Mouse (Mus musculus): ENCODE results near the gene Pla2g15. TPM values are rescaled to one million over a fixed set of nuclear protein-coding genes. Genes with fewer than 3 reads are reported as not detected.

The Pla2g15 gene
- total and polyA plus RNA-seq, 3 experiments = 4.0 to 9.4 TPM; not detected in 1

- DNase-seq (ENCODE audit: low read depth, low spot score) = no peak
- H3K9ac ChIP-seq (ENCODE audit: control insufficient read depth, low read depth, low read length, poor library complexity, severe bottlenecking) = peak overlapping the region; percentile 76
- peaks cover 2% of the 10 kb centered on the region; the same call in 1 of the 2 replicates for H3K79me2 ChIP-seq (ENCODE audit: control insufficient read depth, insufficient read depth, low read length, poor library complexity)
- peaks cover 0 to 20% of the 10 kb centered on the region in 2 experiments; a peak in 2 of 4 replicates for H3K36me3 ChIP-seq (ENCODE audit: control insufficient read depth in 1 of 2, insufficient read depth in 2 of 2, low read length in 2 of 2)
- H3K4me3 ChIP-seq (ENCODE audit: control insufficient read depth in 1 of 2, insufficient read depth in 1 of 2, low read depth in 2 of 2, low read length in 2 of 2) = peak overlapping the region; percentile 59 to 87
- H3K27ac ChIP-seq (ENCODE audit: control insufficient read depth, low read depth, low read length) = no peak overlapping the region
- TF ChIP-seq RAD21 (IDR thresholded peaks at IDR 0.05; ENCODE audit: low read depth, low read length) = no peak
- TF ChIP-seq NRF1 (IDR thresholded peaks at IDR 0.05; ENCODE audit: insufficient read depth, low read depth, low read length, poor library complexity, severe bottlenecking) = no peak
- TF ChIP-seq USF1 (IDR thresholded peaks at IDR 0.05; ENCODE audit: low read depth, low read length) = no peak
- no peak for TF ChIP-seq MAFK (IDR thresholded peaks at IDR 0.05; ENCODE audit: borderline replicate concordance, low read depth, low read length)
- no peak for TF ChIP-seq TAL1 (IDR thresholded peaks at IDR 0.05; ENCODE audit: low read length)
- no peak for TF ChIP-seq SMC3 (IDR thresholded peaks at IDR 0.05; ENCODE audit: low read depth, low read length)
- TF ChIP-seq POLR2AphosphoS2 (IDR thresholded peaks at IDR 0.05; ENCODE audit: low read length) = no peak
- TF ChIP-seq BHLHE40 (IDR thresholded peaks at IDR 0.05; ENCODE audit: borderline replicate concordance, low read depth, low read length) = no peak
- TF ChIP-seq CHD1 (IDR thresholded peaks at IDR 0.05; ENCODE audit: low read depth, low read length) = no peak
- no peak for TF ChIP-seq MAX (IDR thresholded peaks at IDR 0.05; ENCODE audit: low read length)
- TF ChIP-seq E2F4 (IDR thresholded peaks at IDR 0.05; ENCODE audit: borderline replicate concordance, low read depth, low read length) = no peak
- TF ChIP-seq TCF12 (IDR thresholded peaks at IDR 0.05; ENCODE audit: low read depth, low read length) = no peak
- TF ChIP-seq CTCF (IDR thresholded peaks at IDR 0.05 in 2 of 3, conservative IDR thresholded peaks at IDR 0.05 in 1 of 3; ENCODE audit: control insufficient read depth in 1 of 3, insufficient read depth in 1 of 3, low read depth in 2 of 3, low read length in 3 of 3, poor library complexity in 1 of 3, severe bottlenecking in 1 of 3) = no peak
- TF ChIP-seq ELF1 (IDR thresholded peaks at IDR 0.05; ENCODE audit: low read depth, low read length) = no peak
- H3K27me3 ChIP-seq (ENCODE audit: control insufficient read depth in 1 of 2, insufficient read depth in 2 of 2, low read length in 2 of 2) = no peaks in the 10 kb centered on the region
- H3K9me3 ChIP-seq (replicated peaks; ENCODE audit: insufficient read depth, low read length) = no peaks in the 10 kb centered on the region
- H3K4me1 ChIP-seq (ENCODE audit: control insufficient read depth in 1 of 2, insufficient read depth in 2 of 2, low read length in 2 of 2) = peaks cover 0 to 26% of the 10 kb centered on the region in 2 experiments; a peak in 3 of 4 replicates
Observed at GRCm38 (mm10) chr8:106151041-106151440, 842 bp downstream of the Pla2g15 start.

DNA sequence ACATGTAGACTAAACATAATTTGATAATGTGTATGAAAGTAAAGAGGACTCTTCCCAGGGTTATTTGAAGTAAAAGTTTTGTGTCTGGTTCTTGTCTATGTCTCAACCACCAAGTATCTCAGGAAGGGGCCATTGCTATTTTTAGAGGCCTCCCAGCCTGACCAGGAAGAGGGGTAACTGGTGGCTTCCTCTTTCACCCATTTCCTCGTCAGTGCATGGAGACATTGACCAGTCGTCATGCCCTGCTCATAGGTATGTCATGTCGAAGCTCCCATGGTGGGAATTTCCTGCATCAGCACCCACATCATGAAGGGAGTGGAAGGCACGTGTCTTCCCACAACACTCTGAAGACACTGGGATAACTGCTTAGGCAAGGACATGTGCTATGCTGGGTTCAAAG lies 2.7 kb downstream of the Pla2g15 start:
- peaks cover 0 to 23% of the 10 kb centered on the region in 2 experiments; a peak in 2 of 4 replicates for H3K36me3 ChIP-seq (ENCODE audit: control insufficient read depth in 1 of 2, insufficient read depth in 2 of 2, low read length in 2 of 2)
- no peak for TF ChIP-seq ZMIZ1 (IDR thresholded peaks at IDR 0.05; ENCODE audit: low read depth, low read length)
- TF ChIP-seq ZC3H11A (IDR thresholded peaks at IDR 0.05; ENCODE audit: low read depth, low read length) = no peak
- no peak for TF ChIP-seq MYC (IDR thresholded peaks at IDR 0.05; ENCODE audit: low read depth, low read length)
- no peak for TF ChIP-seq NELFE (IDR thresholded peaks at IDR 0.05; ENCODE audit: low read depth, low read length)
- TF ChIP-seq USF2 (IDR thresholded peaks at IDR 0.05; ENCODE audit: borderline replicate concordance in 1 of 2, insufficient read depth in 1 of 2, low read depth in 1 of 2, low read length in 2 of 2) = no peak
- TF ChIP-seq CHD1 (IDR thresholded peaks at IDR 0.05; ENCODE audit: low read depth, low read length) = no peak
- no peak for TF ChIP-seq MAZ (IDR thresholded peaks at IDR 0.05; ENCODE audit: low read depth, low read length)
- TF ChIP-seq MYB (IDR thresholded peaks at IDR 0.05; ENCODE audit: low read depth, low read length) = no peak
- no peak for TF ChIP-seq RAD21 (IDR thresholded peaks at IDR 0.05; ENCODE audit: low read depth, low read length)
- TF ChIP-seq GATA1 (IDR thresholded peaks at IDR 0.05; ENCODE audit: low read depth, low read length) = no peak
- peaks cover 0 to 26% of the 10 kb centered on the region in 2 experiments; a peak in 3 of 4 replicates for H3K4me1 ChIP-seq (ENCODE audit: control insufficient read depth in 1 of 2, insufficient read depth in 2 of 2, low read length in 2 of 2)
- H3K79me2 ChIP-seq (ENCODE audit: control insufficient read depth, insufficient read depth, low read length, poor library complexity) = peaks cover 2% of the 10 kb centered on the region; the same call in 1 of the 2 replicates
- no peak overlapping the region for H3K4me3 ChIP-seq (ENCODE audit: control insufficient read depth in 1 of 2, insufficient read depth in 1 of 2, low read depth in 2 of 2, low read length in 2 of 2)
- H3K9ac ChIP-seq (ENCODE audit: control insufficient read depth, low read depth, low read length, poor library complexity, severe bottlenecking) = no peak overlapping the region
- no peak for DNase-seq (ENCODE audit: low read depth, low spot score)
- no peaks in the 10 kb centered on the region for H3K27me3 ChIP-seq (ENCODE audit: control insufficient read depth in 1 of 2, insufficient read depth in 2 of 2, low read length in 2 of 2)
- no peak overlapping the region for H3K27ac ChIP-seq (ENCODE audit: control insufficient read depth, low read depth, low read length)
- H3K9me3 ChIP-seq (replicated peaks; ENCODE audit: insufficient read depth, low read length) = no peaks in the 10 kb centered on the region
